Mouse (Mus musculus) forebrain, embryonic 16.5 days (tissue): Measurements from ENCODE around the gene Maml2. TPM values are rescaled to one million over a fixed set of nuclear protein-coding genes. Genes with fewer than 3 reads are reported as not detected.

Experiments
- ATAC-seq: fragments of 200-750 bp; cut with Nextera tagmentation; 2 replicates; pipeline ENCODE4 v1.8.0; 2017; ENCODE audit warnings: mild to moderate bottlenecking, moderate library complexity
- H3K27ac ChIP-seq: fragments of 300-500 bp; sonication (generic); 2 replicates; pipeline ENCODE4 v1.5.1; 2014; ENCODE audit warnings: low read length, control low read depth
- H3K27me3 ChIP-seq: fragments of 300-500 bp; sonication (generic); replicated peaks from 2 replicates; pipeline ENCODE4 v1.6.1; 2014; ENCODE audit warnings: low read length; ENCODE audit not compliant: control insufficient read depth, insufficient read depth
- H3K36me3 ChIP-seq: fragments of 300-500 bp; sonication (generic); 2 replicates; pipeline ENCODE4 v1.6.1; 2014; ENCODE audit not compliant: control insufficient read depth, insufficient read depth
- H3K4me1 ChIP-seq: fragments of 300-500 bp; sonication (generic); replicated peaks from 2 replicates; pipeline ENCODE4 v1.6.1; 2014; ENCODE audit warnings: low read length; ENCODE audit not compliant: control insufficient read depth, insufficient read depth
- H3K4me2 ChIP-seq: fragments of 300-500 bp; sonication (generic); 2 replicates; pipeline ENCODE4 v1.6.1; 2014; ENCODE audit warnings: mild to moderate bottlenecking, low read length, control low read depth
- H3K4me3 ChIP-seq: fragments of 300-500 bp; sonication (generic); replicated peaks from 2 replicates; pipeline ENCODE4 v1.5.1; 2014; ENCODE audit warnings: mild to moderate bottlenecking, low read length, control low read depth
- H3K9ac ChIP-seq: fragments of 300-500 bp; sonication (generic); replicated peaks from 2 replicates; pipeline ENCODE4 v1.6.1; 2014; ENCODE audit warnings: low read depth, low read length, control low read depth
- H3K9me3 ChIP-seq: fragments of 300-500 bp; sonication (generic); 2 replicates; pipeline ENCODE4 v1.6.1; 2016; ENCODE audit warnings: low read length; ENCODE audit not compliant: control insufficient read depth
- WGBS: fragments of 180-500 bp; shearing (Covaris S2); extraction: QIAGEN DNeasy Blood & Tissue Kit; methylation state at CpG from one replicate; pipeline ENCODE4 v1.1.7; 2014; 5-methylcytosine and 5-hydroxymethylcytosine counted together
- polyA plus RNA-seq: library from polyadenylated mRNA; unstranded; fragments of >200 nt; fragmentation: Nextera tagmentation; extraction: Ambion mirVana; gene quantifications from 2 replicates; pipeline ENCODE4 v1.2.1, GENCODE M21; 2015

Maml2 gene
- polyA plus RNA-seq, 1 experiment from 2014 or later = 9.0 TPM

GRCm38 (mm10) chr9:13323074-13323473 is 25.3 kb downstream of the Maml2 start:
- Histone ChIP-seq H3K27me3 (no peaks in the 10 kb centered on the region), H3K9me3 (no peaks in the 10 kb centered on the region), H3K4me2 (no peak overlapping the region), H3K4me3 (no peak overlapping the region), H3K27ac (no peak overlapping the region), H3K9ac (no peak overlapping the region), H3K4me1 (no peaks in the 10 kb centered on the region), H3K36me3 (no peaks in the 10 kb centered on the region)
- 81% methylated on average over 2 of the region's 2 CpGs for WGBS
- ATAC-seq = no peak

- no peaks in the 10 kb centered on the region for H3K36me3 ChIP-seq
- H3K27ac ChIP-seq = no peak overlapping the region
- H3K4me3 ChIP-seq = no peak overlapping the region
- H3K4me2 ChIP-seq = no peak overlapping the region
- H3K27me3 ChIP-seq = no peaks in the 10 kb centered on the region
- no peak for ATAC-seq
- no peak overlapping the region for H3K9ac ChIP-seq
- WGBS = 26% methylated on average over 1 of the region's 1 CpGs
- no peaks in the 10 kb centered on the region for H3K9me3 ChIP-seq
- H3K4me1 ChIP-seq = no peaks in the 10 kb centered on the region
These were observed 25.9 kb downstream of the Maml2 start for GRCm38 (mm10) chr9:13323612-13324011.

- no peak for ATAC-seq
- Histone ChIP-seq H3K9me3 (no peaks in the 10 kb centered on the region), H3K4me3 (no peak overlapping the region), H3K27ac (no peak overlapping the region), H3K27me3 (no peaks in the 10 kb centered on the region), H3K4me1 (no peaks in the 10 kb centered on the region), H3K4me2 (no peak overlapping the region), H3K9ac (no peak overlapping the region), H3K36me3 (no peaks in the 10 kb centered on the region)
These were observed 116.5 kb downstream of the Maml2 start for GRCm38 (mm10) chr9:13414230-13414766.

- Histone ChIP-seq H3K27me3 (no peaks in the 10 kb centered on the region), H3K4me2 (peak overlapping the region; percentile 30), H3K36me3 (no peaks in the 10 kb centered on the region), H3K4me1 (peaks cover 17% of the 10 kb centered on the region), H3K27ac (peak overlapping the region; percentile 69), H3K9ac (0 out of 2 replicates have a peak overlapping the region, but pooled peaks have one; percentile 15), H3K4me3 (no peak overlapping the region), H3K9me3 (no peaks in the 10 kb centered on the region)
- WGBS = 3% methylated on average over 7 of the region's 7 CpGs
- peak; percentile 96 for ATAC-seq
These were observed 127.5 kb downstream of the Maml2 start for GRCm38 (mm10) chr9:13425031-13425940.

- H3K27me3 ChIP-seq = no peaks in the 10 kb centered on the region
- no peak for ATAC-seq
- H3K9me3 ChIP-seq = no peaks in the 10 kb centered on the region
- H3K9ac ChIP-seq = no peak overlapping the region
- 71% methylated on average over 2 of the region's 2 CpGs for WGBS
- no peak overlapping the region for H3K4me3 ChIP-seq
- no peak overlapping the region for H3K4me2 ChIP-seq
- H3K36me3 ChIP-seq = no peaks in the 10 kb centered on the region
- H3K27ac ChIP-seq = no peak overlapping the region
- H3K4me1 ChIP-seq = peaks cover 17% of the 10 kb centered on the region
These were observed 131.8 kb downstream of the Maml2 start for GRCm38 (mm10) chr9:13429477-13430125.

GRCm38 (mm10) chr9:13430302-13430701 is 132.5 kb downstream of the Maml2 start:
- no peak overlapping the region for H3K27ac ChIP-seq
- 88% methylated on average over 6 of the region's 6 CpGs for WGBS
- H3K27me3 ChIP-seq = no peaks in the 10 kb centered on the region
- no peaks in the 10 kb centered on the region for H3K9me3 ChIP-seq
- H3K9ac ChIP-seq = no peak overlapping the region
- H3K4me1 ChIP-seq = peaks cover 11% of the 10 kb centered on the region
- ATAC-seq = no peak
- H3K36me3 ChIP-seq = no peaks in the 10 kb centered on the region
- H3K4me3 ChIP-seq = no peak overlapping the region
- H3K4me2 ChIP-seq = no peak overlapping the region

- ATAC-seq = no peak; the same call in 1 of the 2 replicates
- Histone ChIP-seq H3K4me2 (no peak overlapping the region), H3K27me3 (no peaks in the 10 kb centered on the region), H3K4me1 (peaks cover 7% of the 10 kb centered on the region), H3K36me3 (no peaks in the 10 kb centered on the region), H3K4me3 (no peak overlapping the region), H3K9ac (no peak overlapping the region), H3K9me3 (no peaks in the 10 kb centered on the region), H3K27ac (no peak overlapping the region)
These were observed 133.0 kb downstream of the Maml2 start for GRCm38 (mm10) chr9:13430744-13431143.

GRCm38 (mm10) chr9:13431646-13432045 is 133.9 kb downstream of the Maml2 start:
- Histone ChIP-seq H3K27ac (no peak overlapping the region), H3K9me3 (no peaks in the 10 kb centered on the region), H3K36me3 (no peaks in the 10 kb centered on the region), H3K4me2 (no peak overlapping the region), H3K9ac (no peak overlapping the region), H3K27me3 (no peaks in the 10 kb centered on the region), H3K4me1 (peaks cover 4% of the 10 kb centered on the region), H3K4me3 (no peak overlapping the region)
- WGBS = 84% methylated on average over 3 of the region's 3 CpGs
- no peak for ATAC-seq

GRCm38 (mm10) chr9:13433501-13434090 is 135.8 kb downstream of the Maml2 start:
- Histone ChIP-seq H3K27ac (no peak overlapping the region), H3K9me3 (no peaks in the 10 kb centered on the region), H3K4me1 (no peaks in the 10 kb centered on the region; the same call in 1 of the 2 replicates), H3K4me3 (no peak overlapping the region), H3K4me2 (no peak overlapping the region), H3K27me3 (no peaks in the 10 kb centered on the region), H3K36me3 (no peaks in the 10 kb centered on the region), H3K9ac (no peak overlapping the region)
- WGBS = 78% methylated on average over 6 of the region's 6 CpGs
- ATAC-seq = no peak
